Mouse (Mus musculus): Measurements from ENCODE around the gene Psg26.

- TF ChIP-seq GATA1 (IDR thresholded peaks at IDR 0.05; ENCODE audit: borderline replicate concordance, low read length) = no peak
- TF ChIP-seq FLI1 (IDR thresholded peaks at IDR 0.05; ENCODE audit: low read length) = no peak
These were observed 27.5 kb upstream of the Psg26 start for GRCm38 (mm10) chr7:18511479-18511878.
